Mouse (Mus musculus): ENCODE data around the gene Prss50.

DNA sequence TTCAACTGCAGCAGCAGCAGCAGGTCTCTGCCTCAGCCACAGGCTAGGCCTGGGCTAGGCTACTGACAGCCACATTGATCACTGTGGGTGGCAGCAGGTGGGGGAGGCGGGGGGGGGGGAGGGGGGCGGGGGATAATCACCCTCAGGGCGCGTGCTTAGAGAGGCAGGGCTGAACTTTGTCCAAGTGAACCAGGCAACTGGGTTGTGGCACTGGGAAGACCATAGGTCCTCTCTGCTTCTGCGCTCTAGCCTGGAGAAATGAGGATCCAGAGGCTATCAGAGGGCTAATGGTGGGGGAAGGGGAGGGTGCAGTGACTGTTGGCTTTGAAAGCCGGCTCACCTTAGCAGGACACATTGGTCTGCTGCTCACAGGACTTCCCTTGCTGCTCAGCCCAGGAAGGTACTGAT, 17.5 kb downstream of the Prss50 start:
- TF ChIP-seq POLR2AphosphoS2 (IDR thresholded peaks at IDR 0.05; ENCODE audit: low read depth, low read length) (no peak), POLR2A (IDR thresholded peaks at IDR 0.05; ENCODE audit: low read depth, low read length) (no peak), E2F4 (IDR thresholded peaks at IDR 0.05; ENCODE audit: insufficient replicate concordance, low read depth, low read length) (no peak), CTCF (conservative IDR thresholded peaks at IDR 0.05 in 1 of 2, IDR thresholded peaks at IDR 0.05 in 1 of 2; ENCODE audit: low read depth in 2 of 2, low read length in 2 of 2) (no peak)
